Mouse (Mus musculus): Measurements from ENCODE around the gene S100a6. TPM values are rescaled to one million over a fixed set of nuclear protein-coding genes. Genes with fewer than 3 reads are reported as not detected.

The S100a6 gene
- total RNA-seq, 1 experiment: 912 TPM

DNA sequence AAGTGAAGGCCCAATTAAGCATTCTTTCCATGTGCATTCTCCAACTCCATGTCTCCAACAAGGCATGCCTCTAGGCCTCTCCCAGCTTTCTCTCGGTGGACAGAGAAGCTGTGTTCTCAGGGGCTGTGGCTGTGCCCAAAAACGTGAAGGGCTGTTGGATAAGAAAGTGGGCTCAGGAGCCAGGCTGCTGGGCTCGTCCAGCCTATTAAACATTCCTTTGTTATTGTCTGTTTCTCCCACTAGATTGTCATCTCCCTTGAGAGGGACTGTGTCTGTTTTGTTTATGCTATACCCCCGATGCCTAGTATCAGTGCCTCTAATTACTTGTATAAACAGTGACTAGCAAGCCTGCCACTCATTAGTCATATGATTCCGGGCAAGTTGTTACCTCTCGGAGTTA lies 14.9 kb upstream of the S100a6 start:
- H3K36me3 ChIP-seq (ENCODE audit: control insufficient read depth, insufficient read depth, low read length, poor library complexity, severe bottlenecking): no peaks in the 10 kb centered on the region
- no peak overlapping the region for H3K27ac ChIP-seq (ENCODE audit: insufficient read depth, low read depth, low read length, poor library complexity, severe bottlenecking)
- no peak overlapping the region for H3K9ac ChIP-seq (ENCODE audit: insufficient read depth, low read depth, low read length, poor library complexity, severe bottlenecking)
- TF ChIP-seq HCFC1 (IDR thresholded peaks at IDR 0.05; ENCODE audit: borderline replicate concordance, insufficient read depth, low read length): no peak
- no peak for TF ChIP-seq CHD2 (IDR thresholded peaks at IDR 0.05; ENCODE audit: low read depth, low read length)
- no peak for TF ChIP-seq MAFK (IDR thresholded peaks at IDR 0.05; ENCODE audit: insufficient read depth, low read depth, low read length)
- no peak for TF ChIP-seq ZC3H11A (IDR thresholded peaks at IDR 0.05; ENCODE audit: borderline replicate concordance, low read depth, low read length)
- no peak for TF ChIP-seq ZNF384 (IDR thresholded peaks at IDR 0.05; ENCODE audit: low read depth, low read length)
- no peak for DNase-seq (ENCODE audit: low read depth, low spot score)
- no peaks in the 10 kb centered on the region for H3K4me1 ChIP-seq (ENCODE audit: control insufficient read depth in 2 of 2, insufficient read depth in 2 of 2, low read length in 2 of 2, poor library complexity in 1 of 2)
- no peaks in the 10 kb centered on the region for H3K9me3 ChIP-seq (ENCODE audit: control insufficient read depth, insufficient read depth, low read depth, low read length)
- in situ Hi-C loops (cut with MboI; ENCODE audit: low sequenced_read_pairs in 2 of 2, unreplicated experiment in 2 of 2): no loop called here
- no peak overlapping the region for H3K4me3 ChIP-seq (ENCODE audit: insufficient read depth in 1 of 2, low read depth in 1 of 2, low read length in 2 of 2, poor library complexity in 1 of 2, severe bottlenecking in 1 of 2)

DNA sequence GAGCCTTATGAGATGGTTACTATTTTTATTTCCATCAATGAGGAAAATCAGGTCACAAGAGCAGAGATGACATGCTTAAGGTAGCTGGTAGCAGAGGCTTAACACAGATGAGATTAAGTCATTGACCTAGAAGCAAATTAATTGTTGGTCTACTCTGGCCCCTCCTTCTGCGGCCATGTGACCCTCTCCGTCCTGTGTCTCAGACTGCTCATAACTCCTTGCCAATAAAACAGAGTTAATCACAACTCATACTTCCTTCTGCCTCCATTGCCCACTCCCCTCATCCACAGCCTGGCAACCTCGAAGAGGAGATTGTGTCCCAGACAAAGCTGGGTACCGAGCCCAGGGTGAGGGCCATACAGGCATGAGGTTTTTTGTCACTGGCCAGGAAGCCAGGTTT lies 14.5 kb upstream of the S100a6 start:
- no peak for DNase-seq (ENCODE audit: low read depth, low spot score)
- in situ Hi-C loops (cut with MboI; ENCODE audit: low sequenced_read_pairs in 2 of 2, unreplicated experiment in 2 of 2): no loop called here
- no peak overlapping the region for H3K9ac ChIP-seq (ENCODE audit: insufficient read depth, low read depth, low read length, poor library complexity, severe bottlenecking)
- no peak for TF ChIP-seq CHD2 (IDR thresholded peaks at IDR 0.05; ENCODE audit: low read depth, low read length)
- TF ChIP-seq ZNF384 (IDR thresholded peaks at IDR 0.05; ENCODE audit: low read depth, low read length): no peak
- no peak for TF ChIP-seq ZC3H11A (IDR thresholded peaks at IDR 0.05; ENCODE audit: borderline replicate concordance, low read depth, low read length)
- no peak for TF ChIP-seq HCFC1 (IDR thresholded peaks at IDR 0.05; ENCODE audit: borderline replicate concordance, insufficient read depth, low read length)
- no peak for TF ChIP-seq MAFK (IDR thresholded peaks at IDR 0.05; ENCODE audit: insufficient read depth, low read depth, low read length)
- H3K4me1 ChIP-seq (ENCODE audit: control insufficient read depth in 2 of 2, insufficient read depth in 2 of 2, low read length in 2 of 2, poor library complexity in 1 of 2): no peaks in the 10 kb centered on the region
- H3K4me3 ChIP-seq (ENCODE audit: insufficient read depth in 1 of 2, low read depth in 1 of 2, low read length in 2 of 2, poor library complexity in 1 of 2, severe bottlenecking in 1 of 2): no peak overlapping the region
- no peak overlapping the region for H3K27ac ChIP-seq (ENCODE audit: insufficient read depth, low read depth, low read length, poor library complexity, severe bottlenecking)
- no peaks in the 10 kb centered on the region for H3K9me3 ChIP-seq (ENCODE audit: control insufficient read depth, insufficient read depth, low read depth, low read length)
- no peaks in the 10 kb centered on the region for H3K36me3 ChIP-seq (ENCODE audit: control insufficient read depth, insufficient read depth, low read length, poor library complexity, severe bottlenecking)

DNA sequence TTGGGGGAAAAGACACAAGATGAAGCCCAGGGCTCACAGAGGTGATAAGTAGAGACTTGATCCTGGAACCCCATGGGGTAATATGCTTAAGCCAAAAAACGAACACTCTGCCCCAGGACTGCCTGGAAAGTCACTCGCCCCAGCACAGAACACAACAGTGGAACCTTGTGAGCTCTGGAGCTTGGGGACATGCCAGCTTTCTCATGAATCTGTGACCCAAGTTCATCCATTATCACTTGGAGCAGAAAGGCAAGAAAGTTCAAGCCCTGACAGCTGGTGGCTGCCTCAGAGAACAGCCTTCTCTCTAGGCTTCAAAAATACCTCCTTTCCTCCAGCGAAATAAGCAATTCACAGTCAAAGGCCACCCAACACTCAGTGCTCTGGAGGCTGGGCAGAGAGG lies 13.3 kb upstream of the S100a6 start:
- in situ Hi-C loops (cut with MboI; ENCODE audit: low sequenced_read_pairs in 2 of 2, unreplicated experiment in 2 of 2): no loop called here
- DNase-seq (ENCODE audit: low read depth, low spot score): no peak
- TF ChIP-seq MAFK (IDR thresholded peaks at IDR 0.05; ENCODE audit: insufficient read depth, low read depth, low read length) (no peak), HCFC1 (IDR thresholded peaks at IDR 0.05; ENCODE audit: borderline replicate concordance, insufficient read depth, low read length) (no peak), ZNF384 (IDR thresholded peaks at IDR 0.05; ENCODE audit: low read depth, low read length) (no peak), ZC3H11A (IDR thresholded peaks at IDR 0.05; ENCODE audit: borderline replicate concordance, low read depth, low read length) (no peak), CHD2 (IDR thresholded peaks at IDR 0.05; ENCODE audit: low read depth, low read length) (no peak)
- Histone ChIP-seq H3K9ac (ENCODE audit: insufficient read depth, low read depth, low read length, poor library complexity, severe bottlenecking) (no peak overlapping the region), H3K9me3 (ENCODE audit: control insufficient read depth, insufficient read depth, low read depth, low read length) (no peaks in the 10 kb centered on the region), H3K36me3 (ENCODE audit: control insufficient read depth, insufficient read depth, low read length, poor library complexity, severe bottlenecking) (no peaks in the 10 kb centered on the region), H3K4me3 (ENCODE audit: insufficient read depth in 1 of 2, low read depth in 1 of 2, low read length in 2 of 2, poor library complexity in 1 of 2, severe bottlenecking in 1 of 2) (no peak overlapping the region), H3K27ac (ENCODE audit: insufficient read depth, low read depth, low read length, poor library complexity, severe bottlenecking) (no peak overlapping the region), H3K4me1 (ENCODE audit: control insufficient read depth in 2 of 2, insufficient read depth in 2 of 2, low read length in 2 of 2, poor library complexity in 1 of 2) (no peaks in the 10 kb centered on the region)

DNA sequence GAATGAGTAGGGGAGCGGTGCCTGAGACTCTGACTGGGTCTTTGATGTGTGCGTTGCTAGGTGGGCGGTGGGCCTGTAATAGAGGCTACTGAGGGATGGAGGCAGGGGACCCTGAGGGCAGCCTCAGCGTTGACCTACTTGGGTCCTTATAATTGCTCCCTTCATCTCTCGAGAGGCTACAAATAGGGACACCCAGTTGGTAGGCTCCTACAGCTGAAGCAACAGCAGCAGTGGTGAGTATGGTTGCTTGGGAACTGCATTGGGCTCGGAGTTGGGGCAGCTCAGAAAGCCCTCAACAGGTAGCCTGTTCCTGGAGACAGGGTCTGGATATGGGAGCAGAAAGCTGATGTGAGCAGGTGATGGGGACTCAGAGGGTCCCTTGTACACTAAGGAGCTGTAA lies 12.6 kb upstream of the S100a6 start:
- no peaks in the 10 kb centered on the region for H3K36me3 ChIP-seq (ENCODE audit: control insufficient read depth, insufficient read depth, low read length, poor library complexity, severe bottlenecking)
- DNase-seq (ENCODE audit: low read depth, low spot score): no peak
- no peak overlapping the region for H3K9ac ChIP-seq (ENCODE audit: insufficient read depth, low read depth, low read length, poor library complexity, severe bottlenecking)
- H3K4me3 ChIP-seq (ENCODE audit: insufficient read depth in 1 of 2, low read depth in 1 of 2, low read length in 2 of 2, poor library complexity in 1 of 2, severe bottlenecking in 1 of 2): no peak overlapping the region
- TF ChIP-seq MAFK (IDR thresholded peaks at IDR 0.05; ENCODE audit: insufficient read depth, low read depth, low read length) (no peak), ZC3H11A (IDR thresholded peaks at IDR 0.05; ENCODE audit: borderline replicate concordance, low read depth, low read length) (no peak), CHD2 (IDR thresholded peaks at IDR 0.05; ENCODE audit: low read depth, low read length) (no peak), HCFC1 (IDR thresholded peaks at IDR 0.05; ENCODE audit: borderline replicate concordance, insufficient read depth, low read length) (no peak), ZNF384 (IDR thresholded peaks at IDR 0.05; ENCODE audit: low read depth, low read length) (no peak)
- no peaks in the 10 kb centered on the region for H3K9me3 ChIP-seq (ENCODE audit: control insufficient read depth, insufficient read depth, low read depth, low read length)
- in situ Hi-C loops (cut with MboI; ENCODE audit: low sequenced_read_pairs in 2 of 2, unreplicated experiment in 2 of 2): no loop called here
- H3K4me1 ChIP-seq (ENCODE audit: control insufficient read depth in 2 of 2, insufficient read depth in 2 of 2, low read length in 2 of 2, poor library complexity in 1 of 2): no peaks in the 10 kb centered on the region
- no peak overlapping the region for H3K27ac ChIP-seq (ENCODE audit: insufficient read depth, low read depth, low read length, poor library complexity, severe bottlenecking)

Measured in ES-E14 (cell line).